Mouse (Mus musculus): ENCODE measurements at regions not wholly inside any gene's neighbourhood (a gene's known extent, or its start where the extent isn't known, plus 50 kb on each side); places are given as distances from the start of the nearest gene placed in this dataset.

DNA sequence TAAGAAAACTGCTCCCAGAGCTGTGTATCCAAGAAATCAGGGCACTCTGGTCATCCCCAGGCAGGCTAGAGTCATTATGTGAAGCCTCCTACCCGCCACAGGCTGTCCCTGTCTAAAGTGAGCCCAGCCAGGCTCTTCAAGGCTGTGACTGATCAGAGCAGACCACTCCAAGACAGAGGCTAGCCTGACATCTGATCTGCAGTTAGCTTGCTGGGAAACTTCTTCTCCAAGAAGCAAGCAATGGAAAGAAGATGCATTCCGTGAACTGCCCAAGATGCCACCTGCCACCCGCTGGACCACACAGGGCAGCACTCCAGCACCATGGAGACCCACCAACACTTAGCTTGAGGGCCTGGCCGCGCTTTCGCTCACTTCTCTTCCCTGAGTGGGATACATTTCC is 323.2 kb downstream of the Wdr11 start:
- TF ChIP-seq CTCF (IDR thresholded peaks at IDR 0.05; ENCODE audit: control insufficient read depth, insufficient read depth, insufficient replicate concordance, low read depth, low read length) (no peak), POLR2A (IDR thresholded peaks at IDR 0.05; ENCODE audit: control insufficient read depth, low read depth, low read length) (no peak)
- H3K27ac ChIP-seq (ENCODE audit: control insufficient read depth, insufficient read depth, low read depth, low read length): no peak overlapping the region
- H3K4me1 ChIP-seq (ENCODE audit: control insufficient read depth, insufficient read depth, low read length): no peaks in the 10 kb centered on the region
- no peaks in the 10 kb centered on the region for H3K27me3 ChIP-seq (ENCODE audit: control insufficient read depth, insufficient read depth, low read length)
- H3K36me3 ChIP-seq (ENCODE audit: control insufficient read depth, insufficient read depth, low read length): no peaks in the 10 kb centered on the region
- no peak overlapping the region for H3K4me3 ChIP-seq (ENCODE audit: control insufficient read depth, low read depth, low read length)

- H3K4me3 ChIP-seq (ENCODE audit: control insufficient read depth, low read depth, low read length): no peak overlapping the region
- no peak overlapping the region for H3K27ac ChIP-seq (ENCODE audit: control insufficient read depth, insufficient read depth, low read depth, low read length)
- H3K27me3 ChIP-seq (ENCODE audit: control insufficient read depth, insufficient read depth, low read length): no peaks in the 10 kb centered on the region
- TF ChIP-seq POLR2A (IDR thresholded peaks at IDR 0.05; ENCODE audit: control insufficient read depth, low read depth, low read length) (no peak), CTCF (IDR thresholded peaks at IDR 0.05; ENCODE audit: control insufficient read depth, insufficient read depth, insufficient replicate concordance, low read depth, low read length) (no peak)
- no peaks in the 10 kb centered on the region for H3K36me3 ChIP-seq (ENCODE audit: control insufficient read depth, insufficient read depth, low read length)
- H3K4me1 ChIP-seq (ENCODE audit: control insufficient read depth, insufficient read depth, low read length): no peaks in the 10 kb centered on the region
Observed at GRCm38 (mm10) chr7:129918240-129919200, 326.9 kb downstream of the Wdr11 start.

- H3K36me3 ChIP-seq (ENCODE audit: control insufficient read depth, insufficient read depth, low read length): no peaks in the 10 kb centered on the region
- H3K4me1 ChIP-seq (ENCODE audit: control insufficient read depth, insufficient read depth, low read length): no peaks in the 10 kb centered on the region
- no peak overlapping the region for H3K4me3 ChIP-seq (ENCODE audit: control insufficient read depth, low read depth, low read length)
- no peaks in the 10 kb centered on the region for H3K27me3 ChIP-seq (ENCODE audit: control insufficient read depth, insufficient read depth, low read length)
- H3K27ac ChIP-seq (ENCODE audit: control insufficient read depth, insufficient read depth, low read depth, low read length): no peak overlapping the region
- TF ChIP-seq CTCF (IDR thresholded peaks at IDR 0.05; ENCODE audit: control insufficient read depth, insufficient read depth, insufficient replicate concordance, low read depth, low read length) (no peak), POLR2A (IDR thresholded peaks at IDR 0.05; ENCODE audit: control insufficient read depth, low read depth, low read length) (no peak)
Observed at GRCm38 (mm10) chr7:129922291-129922690, 330.6 kb downstream of the Wdr11 start.

- TF ChIP-seq CTCF (IDR thresholded peaks at IDR 0.05; ENCODE audit: control insufficient read depth, insufficient read depth, insufficient replicate concordance, low read depth, low read length) (no peak), POLR2A (IDR thresholded peaks at IDR 0.05; ENCODE audit: control insufficient read depth, low read depth, low read length) (no peak)
- Histone ChIP-seq H3K4me3 (ENCODE audit: control insufficient read depth, low read depth, low read length) (no peak overlapping the region), H3K36me3 (ENCODE audit: control insufficient read depth, insufficient read depth, low read length) (no peaks in the 10 kb centered on the region), H3K27ac (ENCODE audit: control insufficient read depth, insufficient read depth, low read depth, low read length) (no peak overlapping the region), H3K4me1 (ENCODE audit: control insufficient read depth, insufficient read depth, low read length) (peaks cover 3% of the 10 kb centered on the region; the same call in 1 of the 2 replicates), H3K27me3 (ENCODE audit: control insufficient read depth, insufficient read depth, low read length) (no peaks in the 10 kb centered on the region)
Observed at GRCm38 (mm10) chr7:129936731-129937130, 345.1 kb downstream of the Wdr11 start.

- Histone ChIP-seq H3K27me3 (ENCODE audit: control insufficient read depth, insufficient read depth, low read length) (no peaks in the 10 kb centered on the region), H3K36me3 (ENCODE audit: control insufficient read depth, insufficient read depth, low read length) (no peaks in the 10 kb centered on the region), H3K4me1 (ENCODE audit: control insufficient read depth, insufficient read depth, low read length) (peaks cover 3% of the 10 kb centered on the region; the same call in 1 of the 2 replicates), H3K27ac (ENCODE audit: control insufficient read depth, insufficient read depth, low read depth, low read length) (no peak overlapping the region), H3K4me3 (ENCODE audit: control insufficient read depth, low read depth, low read length) (no peak overlapping the region)
- no peak for TF ChIP-seq CTCF (IDR thresholded peaks at IDR 0.05; ENCODE audit: control insufficient read depth, insufficient read depth, insufficient replicate concordance, low read depth, low read length)
- TF ChIP-seq POLR2A (IDR thresholded peaks at IDR 0.05; ENCODE audit: control insufficient read depth, low read depth, low read length): no peak
Observed at GRCm38 (mm10) chr7:129937715-129938114, 346.1 kb downstream of the Wdr11 start.

DNA sequence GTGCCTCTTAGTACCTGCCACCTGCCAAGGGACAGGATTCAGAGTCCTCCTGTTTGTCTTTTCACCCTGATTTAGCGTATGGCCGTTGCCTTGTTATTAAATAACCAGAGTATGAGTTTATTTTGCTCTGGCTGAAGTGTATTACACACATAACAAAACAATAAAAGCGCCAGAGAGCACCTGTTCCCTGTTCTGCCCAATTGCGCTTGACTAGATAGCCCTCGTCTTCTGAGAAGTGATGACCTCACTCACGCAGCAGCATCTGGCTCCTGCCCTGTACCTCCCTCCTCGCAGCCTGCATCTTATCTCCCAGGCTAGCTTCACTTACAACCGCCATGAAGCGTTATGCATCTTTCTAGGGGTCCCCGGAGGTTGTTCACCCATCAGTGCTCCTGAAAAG is 346.5 kb downstream of the Wdr11 start:
- H3K27ac ChIP-seq (ENCODE audit: control insufficient read depth, insufficient read depth, low read depth, low read length): no peak overlapping the region
- H3K27me3 ChIP-seq (ENCODE audit: control insufficient read depth, insufficient read depth, low read length): no peaks in the 10 kb centered on the region
- no peaks in the 10 kb centered on the region for H3K36me3 ChIP-seq (ENCODE audit: control insufficient read depth, insufficient read depth, low read length)
- H3K4me3 ChIP-seq (ENCODE audit: control insufficient read depth, low read depth, low read length): no peak overlapping the region
- peaks cover 3% of the 10 kb centered on the region; the same call in 1 of the 2 replicates for H3K4me1 ChIP-seq (ENCODE audit: control insufficient read depth, insufficient read depth, low read length)
- TF ChIP-seq POLR2A (IDR thresholded peaks at IDR 0.05; ENCODE audit: control insufficient read depth, low read depth, low read length) (no peak), CTCF (IDR thresholded peaks at IDR 0.05; ENCODE audit: control insufficient read depth, insufficient read depth, insufficient replicate concordance, low read depth, low read length) (no peak)

GRCm38 (mm10) chr7:129939266-129939665 is 347.6 kb downstream of the Wdr11 start:
- no peak overlapping the region for H3K27ac ChIP-seq (ENCODE audit: control insufficient read depth, insufficient read depth, low read depth, low read length)
- TF ChIP-seq CTCF (IDR thresholded peaks at IDR 0.05; ENCODE audit: control insufficient read depth, insufficient read depth, insufficient replicate concordance, low read depth, low read length) (no peak), POLR2A (IDR thresholded peaks at IDR 0.05; ENCODE audit: control insufficient read depth, low read depth, low read length) (no peak)
- no peaks in the 10 kb centered on the region for H3K36me3 ChIP-seq (ENCODE audit: control insufficient read depth, insufficient read depth, low read length)
- peaks cover 3% of the 10 kb centered on the region; the same call in 1 of the 2 replicates for H3K4me1 ChIP-seq (ENCODE audit: control insufficient read depth, insufficient read depth, low read length)
- no peak overlapping the region for H3K4me3 ChIP-seq (ENCODE audit: control insufficient read depth, low read depth, low read length)
- no peaks in the 10 kb centered on the region for H3K27me3 ChIP-seq (ENCODE audit: control insufficient read depth, insufficient read depth, low read length)
